Mouse (Mus musculus) liver, embryonic 18 days (tissue): ENCODE measurements around the gene Ppy. TPM values are rescaled to one million over a fixed set of nuclear protein-coding genes. Genes with fewer than 3 reads are reported as not detected.

Experiments
- polyA plus RNA-seq: library from polyadenylated mRNA; depleted of rRNA; stranded (reverse); fragments of >200 nt; gene quantifications from 2 replicates; pipeline ENCODE4 v1.2.3, GENCODE M21; 2012; rRNA removed

Gene Ppy
- 0.19 TPM in 1 of 2 replicates, not detected in the other for polyA plus RNA-seq

DNA sequence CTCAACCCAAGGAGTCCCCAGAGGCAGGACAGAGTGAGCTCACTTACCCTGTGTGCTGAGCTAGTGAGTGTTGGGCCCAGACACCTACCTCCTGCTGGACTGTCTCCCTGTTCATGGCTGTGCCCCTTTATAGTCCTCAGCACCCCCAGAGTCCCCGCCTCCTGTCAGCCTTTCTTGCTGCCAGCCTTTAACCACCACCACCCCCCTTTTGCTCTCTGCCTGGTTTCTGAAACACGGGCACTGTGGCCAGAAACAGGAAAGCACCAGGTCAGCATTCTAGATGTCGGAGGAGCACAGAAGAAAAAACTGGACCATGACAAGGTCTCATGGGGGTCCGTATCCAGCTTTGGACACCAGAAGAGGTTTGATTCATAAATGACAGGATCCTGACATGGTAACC, at the start of gene Ppy:
Gene Ppy, minus strand, starts transcription at position 101 of the 400 bp plus-strand sequence.

DNA sequence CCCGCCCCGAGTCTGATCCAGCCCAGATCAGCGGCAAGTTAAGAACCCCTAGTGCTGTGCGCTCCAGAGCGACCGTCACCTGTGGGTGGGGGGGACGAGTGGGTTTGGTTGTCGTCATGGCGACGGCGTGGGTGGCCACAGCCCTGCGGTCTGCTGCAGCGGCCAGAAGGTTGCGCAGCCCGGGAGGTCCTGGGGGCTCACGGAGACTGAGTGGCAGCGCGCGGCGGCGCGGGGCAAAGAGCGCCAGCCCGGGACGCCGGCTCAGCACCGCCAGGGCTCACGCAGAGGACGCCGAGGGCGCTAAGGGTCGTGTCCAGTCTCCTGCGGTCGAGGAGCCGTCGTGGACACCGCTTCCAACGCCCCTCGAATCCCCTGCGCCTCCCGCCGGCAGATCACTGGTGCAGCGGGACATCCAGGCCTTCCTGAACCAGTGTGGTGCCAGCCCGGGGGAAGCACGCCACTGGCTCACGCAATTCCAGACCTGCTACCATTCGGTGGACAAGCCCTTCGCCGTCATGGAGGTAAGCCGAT, 44.4 kb upstream of the Ppy start, which contains the start of gene Nags:
Gene Nags, plus strand, starts transcription at position 43 of the 531 bp plus-strand sequence.

DNA sequence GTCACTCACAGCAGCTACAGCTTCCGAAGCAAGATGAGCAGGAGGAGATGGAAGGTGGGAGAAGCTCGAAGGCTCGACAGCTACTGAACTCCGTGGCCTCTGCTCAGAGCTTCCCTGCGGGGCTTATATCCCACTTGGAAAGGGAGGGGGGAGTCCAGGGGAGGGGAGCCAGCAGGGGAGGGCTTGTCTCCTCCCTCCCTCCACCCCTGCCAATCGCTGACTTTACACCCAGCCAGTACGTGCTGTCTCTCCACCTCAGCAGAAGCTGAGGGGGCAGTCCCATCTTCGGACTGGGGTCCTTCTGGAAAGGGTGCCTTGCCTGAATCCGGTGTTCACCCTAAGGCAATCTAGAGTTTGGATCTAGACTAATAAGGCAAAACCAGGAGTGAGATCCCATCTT, 6.6 kb upstream of the Ppy start, which contains the start of gene Pyy:
Gene Pyy, minus strand, starts transcription at position 101 of the 400 bp plus-strand sequence.

DNA sequence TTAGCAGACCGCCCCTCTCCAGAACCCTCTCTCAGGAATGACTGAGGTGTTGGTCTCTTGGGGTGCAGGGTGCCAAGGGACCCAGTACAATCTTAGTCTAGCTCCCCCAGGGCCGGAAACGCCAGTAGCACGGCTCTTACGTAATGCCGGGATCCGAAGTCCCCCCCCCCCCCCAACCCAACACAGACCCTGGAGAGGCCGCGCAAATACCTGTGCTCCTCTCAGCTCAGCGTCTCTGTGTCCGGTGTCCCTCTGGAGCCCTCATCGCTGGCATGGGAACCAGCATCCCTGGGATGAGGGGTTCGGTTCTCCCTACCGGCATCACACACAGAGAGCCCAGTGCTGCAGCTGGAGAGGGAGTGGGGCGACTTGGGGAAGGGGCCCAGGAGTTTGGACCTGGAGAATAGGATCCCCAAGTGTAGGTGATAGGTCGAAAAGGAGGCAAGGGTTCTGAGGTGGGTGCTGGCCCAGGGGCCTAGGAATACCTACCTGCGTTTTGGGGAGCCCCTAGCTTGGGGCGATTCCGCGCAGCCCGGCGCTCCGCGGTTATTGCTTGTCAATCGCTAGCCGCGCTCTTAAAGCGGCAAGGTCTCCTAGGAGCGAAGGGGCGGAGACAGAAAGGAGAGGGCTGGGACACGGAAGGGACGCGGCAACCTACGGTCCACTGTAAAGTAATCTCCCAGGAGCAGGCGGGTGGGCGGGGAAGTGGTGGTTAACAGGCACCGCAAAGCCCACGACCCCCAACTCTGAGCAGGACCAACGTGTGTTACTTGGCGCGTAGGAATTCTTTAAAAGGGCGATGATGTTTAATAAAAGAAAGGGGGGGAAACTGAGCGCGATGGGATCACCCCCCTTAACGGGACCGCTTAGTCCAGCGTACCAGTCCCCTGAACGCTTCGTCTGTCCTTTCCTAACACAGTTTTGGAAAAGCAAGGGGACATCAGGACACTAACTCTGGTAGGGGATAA, 12.9 kb downstream of the Ppy start, which contains the start of gene Mpp2:
Gene Mpp2, minus strand, starts transcription at position 585 of the 968 bp plus-strand sequence.

Other genes with a start within 250 kb of the Ppy start
- gene Meox1, start 206.9 kb downstream of the Ppy start, polyA plus RNA-seq: 0.16 TPM in 2 replicates
- gene Sost, start 134.3 kb downstream of the Ppy start, polyA plus RNA-seq: 0.08 and 0.12 TPM in 2 replicates
- gene Cfap97d1, start 117.0 kb downstream of the Ppy start, polyA plus RNA-seq: not detected in 2 replicates
- gene Dusp3, start 114.3 kb downstream of the Ppy start, polyA plus RNA-seq: 7.9 and 8.0 TPM in 2 replicates
- 0.62 and 1.1 TPM in 2 replicates for gene Mpp3, start 72.9 kb downstream of the Ppy start, polyA plus RNA-seq
- 1.4 and 1.5 TPM in 2 replicates for gene Cd300lg, start 59.8 kb downstream of the Ppy start, polyA plus RNA-seq
- gene Mpp2, start 12.8 kb downstream of the Ppy start, polyA plus RNA-seq: 3.7 and 4.3 TPM in 2 replicates
- gene Pyy, start 6.5 kb upstream of the Ppy start, polyA plus RNA-seq: 0.61 and 1.6 TPM in 2 replicates
- 24.4 and 27.6 TPM in 2 replicates for gene Nags, start 44.2 kb upstream of the Ppy start, polyA plus RNA-seq
- gene Tmem101, start 55.1 kb upstream of the Ppy start, polyA plus RNA-seq: 6.8 and 7.4 TPM in 2 replicates
- gene Lsm12, start 84.0 kb upstream of the Ppy start, polyA plus RNA-seq: 11.3 and 13.1 TPM in 2 replicates
- 9.6 and 11.1 TPM in 2 replicates for gene G6pc3, start 88.3 kb upstream of the Ppy start, polyA plus RNA-seq
- 23.1 and 27.8 TPM in 2 replicates for gene Hdac5, start 128.8 kb upstream of the Ppy start, polyA plus RNA-seq
- 4.9 and 5.0 TPM in 2 replicates for gene BC030867, start 147.6 kb upstream of the Ppy start, polyA plus RNA-seq
- gene Asb16, start 167.4 kb upstream of the Ppy start, polyA plus RNA-seq: 0.20 and 0.26 TPM in 2 replicates
- gene Tmub2, start 183.6 kb upstream of the Ppy start, polyA plus RNA-seq: 21.9 and 22.2 TPM in 2 replicates
- 10.8 and 12.7 TPM in 2 replicates for gene Atxn7l3, start 195.3 kb upstream of the Ppy start, polyA plus RNA-seq
- 24.8 and 26.1 TPM in 2 replicates for gene Ubtf, start 218.4 kb upstream of the Ppy start, polyA plus RNA-seq